Mouse (Mus musculus) layer of hippocampus, adult 2 months (tissue): ENCODE data around the gene Gsc2. TPM values are rescaled to one million over a fixed set of nuclear protein-coding genes. Genes with fewer than 3 reads are reported as not detected.
A peak's percentile ranks its signal among the peaks of the same experiment; 100 is the strongest.
"Not testable (repeated sequence)": the region's sequence is repeated elsewhere in the genome, so short reads cannot be mapped to it uniquely, and the experiment has no call there.

Experiments
- DNase-seq, 2 experiments: peaks; one replicate each; pipeline ENCODE4 v3.0.0; 2022; ENCODE audit warnings: low spot score in 2 of 2
- H3K27ac ChIP-seq: fragments of 200-600 bp; 2 replicates; pipeline ENCODE4 v1.8.1; 2022
- H3K4me3 ChIP-seq: fragments of 200-600 bp; 2 replicates; pipeline ENCODE4 v1.8.1; 2022; ENCODE audit warnings: mild to moderate bottlenecking
- CTCF ChIP-seq: fragments of 200-600 bp; conservative IDR thresholded peaks from 2 replicates; pipeline ENCODE4 v1.8.1; 2022; ENCODE audit warnings: antibody characterized with exemption, mild to moderate bottlenecking, moderate library complexity
- long read RNA-seq, 2 experiments: library from polyadenylated mRNA; stranded (forward); transcript quantifications; one replicate each; pipeline ENCODE4 v2.0.0; 2021; ENCODE audit warnings: borderline mapping rate in 2 of 2
- total RNA-seq, 2 experiments: library from RNA; stranded (reverse); gene quantifications; 2 replicates each; pipeline ENCODE4 v1.2.3; 2021

Gene Gsc2
- total RNA-seq: not detected
- long read RNA-seq, experiment 1: 0 reads
- long read RNA-seq, experiment 2: 0 reads

GRCm38 (mm10) chr16:17914307-17915249 is at the start of gene Gsc2:
Gene Gsc2, minus strand, starts transcription at chr16:17915059.
- DNase-seq: no peak
- H3K27ac ChIP-seq: no peak within 1 kb of the TSS
- H3K4me3 ChIP-seq: peak within 1 kb of the TSS; percentile 16
- no peak for TF ChIP-seq CTCF

GRCm38 (mm10) chr16:17962091-17962490 is 47.2 kb upstream of the Gsc2 start:
- no peak for DNase-seq
- Histone ChIP-seq H3K4me3 (no peak overlapping the region), H3K27ac (no peak overlapping the region)
- TF ChIP-seq CTCF: no peak

GRCm38 (mm10) chr16:17956052-17956638 is 41.3 kb upstream of the Gsc2 start:
- not testable (repeated sequence) for H3K27ac ChIP-seq

GRCm38 (mm10) chr16:17951618-17952017 is 36.8 kb upstream of the Gsc2 start:
- no peak overlapping the region for H3K4me3 ChIP-seq
- no peak overlapping the region for H3K27ac ChIP-seq
- no peak for DNase-seq
- no peak for TF ChIP-seq CTCF

More at GRCm38 (mm10) chr16:17956052-17956638, 41.3 kb upstream of the Gsc2 start:
- H3K4me3 ChIP-seq, DNase-seq: not testable (repeated sequence)

- no peak overlapping the region for H3K27ac ChIP-seq
These were observed 35.2 kb upstream of the Gsc2 start for GRCm38 (mm10) chr16:17950068-17950467.

GRCm38 (mm10) chr16:17949421-17949877 is 34.6 kb upstream of the Gsc2 start:
- no peak for DNase-seq
- Histone ChIP-seq H3K4me3 (no peak overlapping the region), H3K27ac (no peak overlapping the region)
- no peak for TF ChIP-seq CTCF

More at GRCm38 (mm10) chr16:17950068-17950467, 35.2 kb upstream of the Gsc2 start:
- no peak for DNase-seq
- TF ChIP-seq CTCF: no peak
- no peak overlapping the region for H3K4me3 ChIP-seq

GRCm38 (mm10) chr16:17945081-17945831 is 30.4 kb upstream of the Gsc2 start:
- DNase-seq: no peak
- H3K27ac ChIP-seq: no peak overlapping the region
- TF ChIP-seq CTCF: no peak
- H3K4me3 ChIP-seq: no peak overlapping the region

- no peak for TF ChIP-seq CTCF
- H3K27ac ChIP-seq: no peak overlapping the region
- no peak overlapping the region for H3K4me3 ChIP-seq
- no peak for DNase-seq
These were observed 28.6 kb upstream of the Gsc2 start for GRCm38 (mm10) chr16:17943466-17943865.

GRCm38 (mm10) chr16:17939255-17939751 is 24.4 kb upstream of the Gsc2 start:
- Histone ChIP-seq H3K4me3 (no peak overlapping the region), H3K27ac (no peak overlapping the region)
- no peak for DNase-seq
- no peak for TF ChIP-seq CTCF

- no peak overlapping the region for H3K4me3 ChIP-seq
- no peak overlapping the region for H3K27ac ChIP-seq
- TF ChIP-seq CTCF: peak; percentile 86
- peak in 1 of 2 experiments; percentile 52 for DNase-seq
These were observed 24.0 kb upstream of the Gsc2 start for GRCm38 (mm10) chr16:17938821-17939220.

- no peak overlapping the region for H3K27ac ChIP-seq
- H3K4me3 ChIP-seq: no peak overlapping the region
- no peak for TF ChIP-seq CTCF
- DNase-seq: no peak
These were observed 23.3 kb upstream of the Gsc2 start for GRCm38 (mm10) chr16:17938187-17938586.

GRCm38 (mm10) chr16:17936776-17937175 is 21.9 kb upstream of the Gsc2 start:
- Histone ChIP-seq H3K27ac (no peak overlapping the region), H3K4me3 (no peak overlapping the region)
- DNase-seq: no peak
- no peak for TF ChIP-seq CTCF
